Mouse (Mus musculus) stomach, postnatal 0 days (tissue): ENCODE data around the gene Gamt.

ENCODE experiments used
- CTCF ChIP-seq: IDR thresholded peaks from 2 replicates; pipeline ENCODE4 v1.5.1; 2016; ENCODE audit warnings: antibody characterized with exemption, low read depth, mild to moderate bottlenecking, moderate library complexity
- EP300 ChIP-seq: optimal IDR thresholded peaks from 2 replicates; pipeline ENCODE3; 2016; ENCODE audit warnings: antibody characterized with exemption

- TF ChIP-seq CTCF (peak; percentile 38), EP300 (no peak)
These were observed 4.8 kb downstream of the Gamt start for GRCm38 (mm10) chr10:80255881-80256535.
